Mouse (Mus musculus) lung, postnatal 4 days (tissue): Measurements from ENCODE around the gene Pcnx2.
A peak's percentile ranks its signal among the peaks of the same experiment; 100 is the strongest.

Experiments
- DNase-seq, 2 experiments: peaks; one replicate each; pipeline ENCODE4 v3.0.0; 2021

The Pcnx2 gene

GRCm38 (mm10) chr8:125897388-125897787 lies 729 bp downstream of the Pcnx2 start:
- no peak for DNase-seq

- no peak for DNase-seq
These were observed 8.2 kb downstream of the Pcnx2 start for GRCm38 (mm10) chr8:125889920-125890319.

- no peak for DNase-seq
These were observed 10.6 kb downstream of the Pcnx2 start for GRCm38 (mm10) chr8:125887549-125887948.

GRCm38 (mm10) chr8:125880447-125880846 lies 17.7 kb downstream of the Pcnx2 start:
- DNase-seq, result peak; percentile 19 to 66

GRCm38 (mm10) chr8:125873250-125873534 lies 24.9 kb downstream of the Pcnx2 start:
- peak; percentile 48 to 64 for DNase-seq

- no peak for DNase-seq
These were observed 25.4 kb downstream of the Pcnx2 start for GRCm38 (mm10) chr8:125872501-125873249.

- DNase-seq, result peak; percentile 73 to 83
These were observed 27.2 kb downstream of the Pcnx2 start for GRCm38 (mm10) chr8:125870821-125871321.

- DNase-seq, result no peak
These were observed 27.9 kb downstream of the Pcnx2 start for GRCm38 (mm10) chr8:125870179-125870702.

GRCm38 (mm10) chr8:125869739-125870138 lies 28.4 kb downstream of the Pcnx2 start:
- no peak for DNase-seq

- DNase-seq, result no peak
These were observed 29.6 kb downstream of the Pcnx2 start for GRCm38 (mm10) chr8:125868552-125868951.

GRCm38 (mm10) chr8:125866125-125866524 lies 32.0 kb downstream of the Pcnx2 start:
- DNase-seq, result no peak

- DNase-seq, result no peak
These were observed 40.9 kb downstream of the Pcnx2 start for GRCm38 (mm10) chr8:125857251-125857650.

- DNase-seq, result no peak
These were observed 42.0 kb downstream of the Pcnx2 start for GRCm38 (mm10) chr8:125856160-125856559.

- no peak for DNase-seq
These were observed 43.7 kb downstream of the Pcnx2 start for GRCm38 (mm10) chr8:125854379-125854778.

GRCm38 (mm10) chr8:125853300-125853699 lies 44.8 kb downstream of the Pcnx2 start:
- no peak for DNase-seq

GRCm38 (mm10) chr8:125849181-125849580 lies 48.9 kb downstream of the Pcnx2 start:
- DNase-seq, result no peak

GRCm38 (mm10) chr8:125847842-125848241 lies 50.3 kb downstream of the Pcnx2 start:
- DNase-seq, result no peak

GRCm38 (mm10) chr8:125845281-125845680 lies 52.8 kb downstream of the Pcnx2 start:
- peak in 1 of 2 experiments; percentile 25 for DNase-seq

- no peak for DNase-seq
These were observed 54.8 kb downstream of the Pcnx2 start for GRCm38 (mm10) chr8:125843122-125843836.

- no peak for DNase-seq
These were observed 56.0 kb downstream of the Pcnx2 start for GRCm38 (mm10) chr8:125842158-125842557.

- no peak for DNase-seq
These were observed 73.4 kb downstream of the Pcnx2 start for GRCm38 (mm10) chr8:125824688-125825087.

GRCm38 (mm10) chr8:125823719-125824118 lies 74.4 kb downstream of the Pcnx2 start:
- peak; percentile 22 to 24 for DNase-seq

- DNase-seq, result no peak
These were observed 76.1 kb downstream of the Pcnx2 start for GRCm38 (mm10) chr8:125822065-125822464.

GRCm38 (mm10) chr8:125819797-125820196 lies 78.3 kb downstream of the Pcnx2 start:
- DNase-seq, result peak; percentile 70 to 82
